Mouse (Mus musculus): Measurements from ENCODE around the gene Nme8.

The Nme8 gene

GRCm38 (mm10) chr13:19643519-19643918 is 54.1 kb downstream of the Nme8 start:
- no peak for DNase-seq (ENCODE audit: extremely low read depth, low read depth)

- no peak for DNase-seq (ENCODE audit: extremely low read depth, low read depth)
Observed at GRCm38 (mm10) chr13:19640203-19640851, 57.3 kb downstream of the Nme8 start.

- no peak for DNase-seq (ENCODE audit: extremely low read depth, low read depth)
Observed at GRCm38 (mm10) chr13:19636131-19636530, 61.5 kb downstream of the Nme8 start.

GRCm38 (mm10) chr13:19630768-19631709 is 66.6 kb downstream of the Nme8 start:
- DNase-seq (ENCODE audit: extremely low read depth, low read depth): no peak

GRCm38 (mm10) chr13:19626473-19626872 is 71.1 kb downstream of the Nme8 start:
- no peak for DNase-seq (ENCODE audit: extremely low read depth, low read depth)

GRCm38 (mm10) chr13:19624632-19625320 is 72.8 kb downstream of the Nme8 start:
- no peak for DNase-seq (ENCODE audit: extremely low read depth, low read depth)

GRCm38 (mm10) chr13:19623228-19623905 is 74.2 kb downstream of the Nme8 start:
- DNase-seq (ENCODE audit: extremely low read depth, low read depth): no peak

GRCm38 (mm10) chr13:19622573-19623227 is 74.9 kb downstream of the Nme8 start, which contains the start of gene Sfrp4:
Sfrp4 (plus strand) TSS chr13:19623104.
- DNase-seq (ENCODE audit: extremely low read depth, low read depth): no peak

- DNase-seq (ENCODE audit: extremely low read depth, low read depth): no peak
Observed at GRCm38 (mm10) chr13:19619216-19619927, 78.2 kb downstream of the Nme8 start, which contains the start of gene Epdr1. Epdr1 (minus strand) TSS chr13:19619927.

GRCm38 (mm10) chr13:19618841-19619215 is 78.8 kb downstream of the Nme8 start:
- no peak for DNase-seq (ENCODE audit: extremely low read depth, low read depth)

- no peak for DNase-seq (ENCODE audit: extremely low read depth, low read depth)
Observed at GRCm38 (mm10) chr13:19618081-19618480, 79.5 kb downstream of the Nme8 start.

GRCm38 (mm10) chr13:19614311-19614710 is 83.3 kb downstream of the Nme8 start:
- no peak for DNase-seq (ENCODE audit: extremely low read depth, low read depth)

- no peak for DNase-seq (ENCODE audit: extremely low read depth, low read depth)
Observed at GRCm38 (mm10) chr13:19613426-19613825, 84.2 kb downstream of the Nme8 start.

- DNase-seq (ENCODE audit: extremely low read depth, low read depth): no peak
Observed at GRCm38 (mm10) chr13:19612963-19613362, 84.6 kb downstream of the Nme8 start.

GRCm38 (mm10) chr13:19612348-19612747 is 85.2 kb downstream of the Nme8 start:
- DNase-seq (ENCODE audit: extremely low read depth, low read depth): no peak

- DNase-seq (ENCODE audit: extremely low read depth, low read depth): no peak
Observed at GRCm38 (mm10) chr13:19608120-19608519, 89.5 kb downstream of the Nme8 start.

GRCm38 (mm10) chr13:19604916-19605315 is 92.7 kb downstream of the Nme8 start:
- no peak for DNase-seq (ENCODE audit: extremely low read depth, low read depth)

GRCm38 (mm10) chr13:19603719-19604118 is 93.9 kb downstream of the Nme8 start:
- no peak for DNase-seq (ENCODE audit: extremely low read depth, low read depth)

- no peak for DNase-seq (ENCODE audit: extremely low read depth, low read depth)
Observed at GRCm38 (mm10) chr13:19602531-19602930, 95.1 kb downstream of the Nme8 start.

- DNase-seq (ENCODE audit: extremely low read depth, low read depth): no peak
Observed at GRCm38 (mm10) chr13:19599242-19599641, 98.4 kb downstream of the Nme8 start.
